Mouse (Mus musculus) midbrain, postnatal 0 days (tissue): ENCODE data around the gene Cox15. TPM values are rescaled to one million over a fixed set of nuclear protein-coding genes. Genes with fewer than 3 reads are reported as not detected.

Experiments
- ATAC-seq: fragments of 200-750 bp; cut with Nextera tagmentation; 2 replicates; pipeline ENCODE4 v1.8.0; 2017; ENCODE audit warnings: moderate number of reproducible peaks, mild to moderate bottlenecking, moderate TSS enrichment, moderate library complexity; ENCODE audit not compliant: low FRiP score
- DNase-seq: peaks from one replicate; pipeline ENCODE4 v3.0.0-alpha.2; 2015; ENCODE audit warnings: low spot score
- H3K27ac ChIP-seq: fragments of 300-500 bp; sonication (generic); 2 replicates; pipeline ENCODE4 v1.5.1; 2014; ENCODE audit warnings: low read depth, mild to moderate bottlenecking, low read length, mixed read lengths
- H3K27me3 ChIP-seq: fragments of 300-500 bp; sonication (generic); 2 replicates; pipeline ENCODE4 v1.6.1; 2014; ENCODE audit warnings: low read length, control low read depth, mixed read lengths; ENCODE audit not compliant: insufficient read depth
- H3K36me3 ChIP-seq: fragments of 300-500 bp; sonication (generic); 2 replicates; pipeline ENCODE4 v1.6.1; 2014; ENCODE audit warnings: low read length, control low read depth, mixed read lengths; ENCODE audit not compliant: insufficient read depth
- H3K4me1 ChIP-seq: fragments of 300-500 bp; sonication (generic); 2 replicates; pipeline ENCODE4 v1.6.1; 2014; ENCODE audit warnings: mild to moderate bottlenecking, control low read depth, antibody characterized with exemption, low read length, mixed read lengths; ENCODE audit not compliant: insufficient read depth
- H3K4me2 ChIP-seq: fragments of 300-500 bp; sonication (generic); 2 replicates; pipeline ENCODE4 v1.6.1; 2014; ENCODE audit warnings: low read depth, mild to moderate bottlenecking, low read length, mixed read lengths; ENCODE audit not compliant: poor library complexity, severe bottlenecking
- H3K4me3 ChIP-seq: fragments of 300-500 bp; sonication (generic); 2 replicates; pipeline ENCODE4 v1.5.1; 2014; ENCODE audit warnings: low read depth, mild to moderate bottlenecking, low read length, moderate library complexity
- H3K9ac ChIP-seq: fragments of 300-500 bp; sonication (generic); replicated peaks from 2 replicates; pipeline ENCODE4 v1.6.1; 2014; ENCODE audit warnings: mild to moderate bottlenecking, low read length, moderate library complexity, mixed read lengths; ENCODE audit not compliant: poor library complexity, severe bottlenecking
- H3K9me3 ChIP-seq: fragments of 300-500 bp; sonication (generic); 2 replicates; pipeline ENCODE4 v1.6.1; 2016; ENCODE audit warnings: low read length, control low read depth
- CTCF ChIP-seq: IDR thresholded peaks from 2 replicates; pipeline ENCODE4 v1.5.1; 2016; ENCODE audit warnings: antibody characterized with exemption, mild to moderate bottlenecking
- WGBS: fragments of 180-500 bp; shearing (Covaris S2); extraction: QIAGEN DNeasy Blood & Tissue Kit; methylation state at CpG from one replicate; pipeline ENCODE4 v1.1.7; 2014; 5-methylcytosine and 5-hydroxymethylcytosine counted together
- polyA plus RNA-seq: library from polyadenylated mRNA; unstranded; fragments of >200 nt; fragmentation: Nextera tagmentation; extraction: Ambion mirVana; gene quantifications from 2 replicates; pipeline ENCODE4 v1.2.1, GENCODE M21; 2015
- total RNA-seq: library from RNA; depleted of rRNA; stranded (reverse); fragments of >200 nt; gene quantifications from 2 replicates; pipeline ENCODE4 v1.2.3, GENCODE M21; 2014; rRNA removed

The Cox15 gene
- total RNA-seq (22.3 and 32.7 TPM in 2 replicates), polyA plus RNA-seq (9.4 and 10.6 TPM in 2 replicates)

- Histone ChIP-seq H3K27ac (peak within 1 kb of the TSS; percentile 92), H3K4me1 (no peaks in the 10 kb centered on the region), H3K9ac (peak within 1 kb of the TSS; percentile 62), H3K4me2 (peak within 1 kb of the TSS; percentile 44), H3K36me3 (peaks cover 17% of the 10 kb centered on the region), H3K4me3 (peak within 1 kb of the TSS; percentile 58), H3K9me3 (no peaks in the 10 kb centered on the region), H3K27me3 (no peaks in the 10 kb centered on the region)
- TF ChIP-seq CTCF: peak; percentile 60
- peak; percentile 91 for ATAC-seq
- DNase-seq: peak; percentile 98
- WGBS: under 1% methylated on average over 56 of the region's 62 CpGs
Measured at GRCm38 (mm10) chr19:43752489-43753225, at the start of gene Cox15, which contains the start of gene Cutc. Gene Cox15 (minus strand): TSS chr19:43753000. Gene Cutc (plus strand): TSS chr19:43752996.

GRCm38 (mm10) chr19:43801427-43802051 is 48.7 kb upstream of the Cox15 start:
- no peak for ATAC-seq
- WGBS: 85% methylated on average over 9 of the region's 9 CpGs
- no peak overlapping the region for H3K27ac ChIP-seq

GRCm38 (mm10) chr19:43797216-43797615 is 44.4 kb upstream of the Cox15 start:
- Histone ChIP-seq H3K4me2 (no peak overlapping the region), H3K9me3 (no peaks in the 10 kb centered on the region), H3K36me3 (no peaks in the 10 kb centered on the region), H3K27me3 (no peaks in the 10 kb centered on the region), H3K9ac (no peak overlapping the region), H3K4me3 (no peak overlapping the region), H3K4me1 (no peaks in the 10 kb centered on the region), H3K27ac (no peak overlapping the region)
- DNase-seq: no peak
- no peak for ATAC-seq
- TF ChIP-seq CTCF: no peak
- 71% methylated on average over 5 of the region's 5 CpGs for WGBS

More at GRCm38 (mm10) chr19:43801427-43802051, 48.7 kb upstream of the Cox15 start:
- Histone ChIP-seq H3K9ac (no peak overlapping the region), H3K4me2 (no peak overlapping the region), H3K4me1 (no peaks in the 10 kb centered on the region), H3K9me3 (no peaks in the 10 kb centered on the region), H3K4me3 (no peak overlapping the region), H3K36me3 (no peaks in the 10 kb centered on the region), H3K27me3 (no peaks in the 10 kb centered on the region)
- no peak for TF ChIP-seq CTCF
- no peak for DNase-seq

- Histone ChIP-seq H3K27ac (no peak overlapping the region), H3K4me2 (no peak overlapping the region), H3K36me3 (no peaks in the 10 kb centered on the region), H3K27me3 (no peaks in the 10 kb centered on the region), H3K4me1 (no peaks in the 10 kb centered on the region), H3K9me3 (no peaks in the 10 kb centered on the region), H3K9ac (no peak overlapping the region), H3K4me3 (no peak overlapping the region)
- DNase-seq (no peak), ATAC-seq (no peak)
- 82% methylated on average over 8 of the region's 8 CpGs for WGBS
- TF ChIP-seq CTCF: no peak
Measured at GRCm38 (mm10) chr19:43795511-43795910, 42.7 kb upstream of the Cox15 start.

GRCm38 (mm10) chr19:43793951-43794350 is 41.2 kb upstream of the Cox15 start:
- no peak overlapping the region for H3K4me2 ChIP-seq
- no peak for TF ChIP-seq CTCF

GRCm38 (mm10) chr19:43792537-43792936 is 39.7 kb upstream of the Cox15 start:
- ATAC-seq: no peak
- 88% methylated on average over 4 of the region's 4 CpGs for WGBS

More at GRCm38 (mm10) chr19:43793951-43794350, 41.2 kb upstream of the Cox15 start:
- H3K4me1 ChIP-seq: no peaks in the 10 kb centered on the region
- no peak for DNase-seq
- no peak for ATAC-seq
- H3K9me3 ChIP-seq: no peaks in the 10 kb centered on the region
- H3K27me3 ChIP-seq: no peaks in the 10 kb centered on the region
- no peak overlapping the region for H3K9ac ChIP-seq
- no peaks in the 10 kb centered on the region for H3K36me3 ChIP-seq
- no peak overlapping the region for H3K4me3 ChIP-seq
- no peak overlapping the region for H3K27ac ChIP-seq
- WGBS: 88% methylated on average over 1 of the region's 1 CpGs

More at GRCm38 (mm10) chr19:43792537-43792936, 39.7 kb upstream of the Cox15 start:
- H3K27ac ChIP-seq: no peak overlapping the region
- no peak overlapping the region for H3K4me3 ChIP-seq
- no peak overlapping the region for H3K4me2 ChIP-seq
- no peaks in the 10 kb centered on the region for H3K27me3 ChIP-seq
- TF ChIP-seq CTCF: no peak
- H3K4me1 ChIP-seq: no peaks in the 10 kb centered on the region
- H3K36me3 ChIP-seq: no peaks in the 10 kb centered on the region
- DNase-seq: no peak
- no peaks in the 10 kb centered on the region for H3K9me3 ChIP-seq
- H3K9ac ChIP-seq: no peak overlapping the region
